Mouse (Mus musculus): Measurements from ENCODE around the gene Ncaph. TPM values are rescaled to one million over a fixed set of nuclear protein-coding genes. Genes with fewer than 3 reads are reported as not detected.
"Not testable (repeated sequence)": the region's sequence is repeated elsewhere in the genome, so short reads cannot be mapped to it uniquely, and the experiment has no call there.

Ncaph gene
- 58.5 and 59.6 TPM in 2 replicates for polyA plus RNA-seq (2016; fragmentation: Nextera tagmentation; extraction: Ambion mirVana)

DNA sequence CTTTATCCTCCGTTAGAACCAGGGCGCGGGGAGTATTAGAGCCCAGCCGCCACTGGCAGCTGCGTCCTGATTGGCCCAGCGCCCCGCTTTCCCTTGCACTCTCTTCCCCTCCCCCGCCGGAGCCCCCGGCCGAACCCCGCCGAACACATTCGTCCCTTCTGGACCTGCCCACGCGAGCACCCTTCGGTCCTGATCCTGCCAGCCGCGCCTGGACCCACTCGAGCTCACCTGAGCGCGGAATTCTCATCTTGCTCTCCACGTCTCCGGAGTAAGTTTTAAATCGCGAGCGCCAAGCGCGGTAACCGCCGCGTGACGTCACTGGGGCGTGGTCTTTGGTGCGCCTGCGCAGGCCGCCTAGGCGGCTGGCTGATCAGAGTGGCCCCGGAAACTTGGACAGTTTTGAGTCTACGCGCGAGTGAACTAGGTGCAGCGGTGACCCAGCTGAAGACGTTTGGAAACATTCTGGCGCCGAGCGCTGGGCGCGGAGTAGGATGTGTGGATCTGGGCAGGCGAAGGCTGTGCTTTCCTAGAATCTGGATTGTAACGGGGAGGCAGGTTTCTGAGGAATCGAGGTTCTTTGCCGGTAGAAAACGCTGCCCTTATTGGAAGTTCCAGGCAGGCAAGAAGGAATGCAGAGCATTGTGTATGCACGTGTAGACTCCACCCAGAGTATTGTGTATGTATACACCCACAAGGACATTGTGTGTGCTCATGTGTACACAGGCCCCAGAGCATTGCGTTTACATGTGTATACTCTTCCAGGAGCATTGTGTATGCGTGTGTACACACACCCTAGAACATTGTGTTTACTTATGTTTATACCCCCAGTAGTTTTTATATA, at the start of gene Ncaph:
Ncaph (minus strand) TSS at position 334 of the 841 bp plus-strand sequence.
- Histone ChIP-seq H3K36me3 (no peaks in the 10 kb centered on the region), H3K27ac (peak within 1 kb of the TSS; percentile 57; the same call in 1 of the 2 replicates), H3K9me3 (no peaks in the 10 kb centered on the region), H3K27me3 (replicated peaks) (no peaks in the 10 kb centered on the region), H3K4me3 (peak within 1 kb of the TSS; percentile 66), H3K4me1 (peaks cover 45% of the 10 kb centered on the region), H3K4me2 (replicated peaks) (peak within 1 kb of the TSS; percentile 76), H3K9ac (peak within 1 kb of the TSS; percentile 70)
- peak; percentile 90 for ATAC-seq (ENCODE audit: low FRiP score, low read depth)
- 1% methylated on average over 57 of the region's 57 CpGs for WGBS

DNA sequence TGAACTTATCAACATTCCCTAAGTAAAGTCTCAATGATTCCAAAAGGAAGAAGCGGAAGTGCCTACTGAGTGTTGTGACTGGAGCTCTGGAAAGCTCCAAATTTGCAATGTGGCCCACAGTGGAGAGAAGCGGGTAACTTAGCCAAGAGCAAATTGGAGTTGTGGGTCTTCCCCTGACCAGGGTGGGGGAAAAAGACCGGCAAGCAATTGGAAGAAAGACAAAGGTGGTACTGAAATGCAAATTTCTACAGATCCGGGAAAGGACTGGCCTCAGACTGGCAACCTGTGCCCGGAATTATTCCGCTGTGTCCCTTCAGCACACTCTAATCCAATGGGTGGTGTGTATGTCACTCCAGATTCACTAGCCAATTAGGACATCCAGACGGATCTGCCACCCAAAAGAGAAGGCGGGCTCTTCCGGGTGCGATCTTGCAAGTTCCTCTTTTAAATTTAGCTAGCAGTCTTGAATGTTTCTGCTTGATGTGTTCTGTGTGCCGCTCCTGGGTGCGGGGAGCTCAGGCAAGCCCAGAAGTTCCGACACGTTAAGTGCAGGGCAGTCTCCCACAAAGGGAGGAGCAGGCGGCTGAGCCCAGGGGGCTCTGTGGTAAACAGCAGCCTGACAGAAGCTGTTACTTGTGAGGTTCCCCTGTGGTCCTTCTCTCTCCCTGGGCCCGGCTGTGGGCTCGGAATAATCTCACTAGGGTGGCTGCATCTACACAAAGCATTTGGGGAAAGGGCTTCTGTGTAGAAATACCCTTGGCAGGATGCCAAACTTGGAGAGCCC, 49.0 kb upstream of the Ncaph start:
- no peaks in the 10 kb centered on the region for H3K4me1 ChIP-seq
- no peaks in the 10 kb centered on the region for H3K27me3 ChIP-seq (replicated peaks)
- peak; percentile 100 for ATAC-seq (ENCODE audit: low FRiP score, low read depth)
- H3K27ac ChIP-seq: peak overlapping the region; percentile 79; the same call in 1 of the 2 replicates
- H3K4me2 ChIP-seq (replicated peaks): peak overlapping the region; percentile 76
- H3K9me3 ChIP-seq: no peaks in the 10 kb centered on the region
- 4% methylated on average over 17 of the region's 17 CpGs for WGBS
- H3K4me3 ChIP-seq: peak overlapping the region; percentile 56
- peak overlapping the region; percentile 68 for H3K9ac ChIP-seq
- no peaks in the 10 kb centered on the region for H3K36me3 ChIP-seq

DNA sequence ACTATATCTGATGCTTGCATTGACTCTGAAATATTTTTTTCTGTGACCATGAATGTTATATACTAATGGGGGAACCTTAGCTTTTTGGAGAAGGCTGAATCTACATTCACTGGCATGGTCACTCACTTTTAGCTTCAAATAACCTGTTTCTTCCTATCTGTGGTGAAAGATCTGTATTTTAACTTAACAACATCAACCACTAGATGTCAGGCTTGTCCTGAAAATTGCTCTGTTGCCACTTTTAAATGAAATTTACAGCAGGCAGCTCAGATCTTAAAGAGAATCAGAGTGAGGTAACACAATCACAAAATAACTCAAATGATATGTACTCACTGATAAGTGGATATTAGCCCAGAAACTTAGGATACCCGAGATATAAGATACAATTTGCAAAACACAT, 32.5 kb upstream of the Ncaph start:
- H3K4me2 ChIP-seq (replicated peaks); H3K27me3 ChIP-seq (replicated peaks); H3K9ac ChIP-seq; H3K4me3 ChIP-seq; H3K9me3 ChIP-seq; H3K36me3 ChIP-seq; H3K27ac ChIP-seq; H3K4me1 ChIP-seq; ATAC-seq (ENCODE audit: low FRiP score, low read depth): not testable (repeated sequence)
- 9% methylated on average over 1 of the region's 1 CpGs for WGBS

DNA sequence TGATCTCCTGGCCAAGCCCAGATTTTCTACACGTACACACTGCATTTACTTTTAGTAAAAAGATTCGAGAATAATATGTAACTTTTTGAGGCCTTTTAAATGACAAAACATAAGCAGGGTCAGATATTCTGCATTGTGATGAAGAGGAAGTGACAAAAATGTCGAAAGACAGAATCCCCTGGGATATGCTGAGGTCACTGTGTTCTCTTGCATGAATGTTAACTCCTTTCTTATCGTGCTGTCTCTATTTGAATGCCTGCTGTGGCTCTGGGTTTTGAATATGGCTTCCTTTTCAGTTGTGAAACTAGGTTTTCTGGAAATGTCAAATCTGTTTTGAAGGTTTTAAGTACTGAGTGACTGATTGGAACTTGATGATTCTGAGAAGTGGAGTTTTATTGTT, 31.9 kb upstream of the Ncaph start:
- Histone ChIP-seq H3K4me3 (no peak overlapping the region), H3K27ac (no peak overlapping the region), H3K4me1 (no peaks in the 10 kb centered on the region), H3K36me3 (no peaks in the 10 kb centered on the region), H3K9me3 (no peaks in the 10 kb centered on the region), H3K9ac (no peak overlapping the region), H3K4me2 (replicated peaks) (no peak overlapping the region), H3K27me3 (replicated peaks) (no peaks in the 10 kb centered on the region)
- 66% methylated on average over 4 of the region's 4 CpGs for WGBS
- no peak for ATAC-seq (ENCODE audit: low FRiP score, low read depth)

DNA sequence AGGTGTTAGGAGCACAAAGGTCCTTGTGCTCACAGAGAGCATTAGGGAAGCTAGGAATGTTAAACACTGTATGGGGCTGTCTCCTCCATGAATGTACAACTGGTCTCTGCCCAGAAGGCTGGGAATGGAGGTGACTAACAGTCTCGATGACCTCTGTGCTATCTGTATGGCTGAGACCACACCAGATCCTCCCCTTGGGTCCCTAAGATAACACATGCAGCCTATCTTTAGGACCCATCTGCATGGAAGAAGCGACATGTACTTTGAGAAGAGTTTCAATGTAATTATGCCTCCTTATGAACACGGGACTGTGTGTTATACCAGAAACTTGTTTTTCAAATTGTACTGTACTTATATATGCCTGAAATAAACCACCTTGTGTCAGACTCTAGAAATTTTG, 11.9 kb upstream of the Ncaph start:
- no peaks in the 10 kb centered on the region for H3K27me3 ChIP-seq (replicated peaks)
- peaks cover 10% of the 10 kb centered on the region for H3K4me1 ChIP-seq
- 91% methylated on average over 3 of the region's 3 CpGs for WGBS
- H3K27ac ChIP-seq: no peak overlapping the region
- H3K9me3 ChIP-seq: no peaks in the 10 kb centered on the region
- no peak overlapping the region for H3K9ac ChIP-seq
- no peak overlapping the region for H3K4me2 ChIP-seq (replicated peaks)
- ATAC-seq (ENCODE audit: low FRiP score, low read depth): no peak
- peaks cover 6% of the 10 kb centered on the region; the same call in 1 of the 2 replicates for H3K36me3 ChIP-seq
- no peak overlapping the region for H3K4me3 ChIP-seq

DNA sequence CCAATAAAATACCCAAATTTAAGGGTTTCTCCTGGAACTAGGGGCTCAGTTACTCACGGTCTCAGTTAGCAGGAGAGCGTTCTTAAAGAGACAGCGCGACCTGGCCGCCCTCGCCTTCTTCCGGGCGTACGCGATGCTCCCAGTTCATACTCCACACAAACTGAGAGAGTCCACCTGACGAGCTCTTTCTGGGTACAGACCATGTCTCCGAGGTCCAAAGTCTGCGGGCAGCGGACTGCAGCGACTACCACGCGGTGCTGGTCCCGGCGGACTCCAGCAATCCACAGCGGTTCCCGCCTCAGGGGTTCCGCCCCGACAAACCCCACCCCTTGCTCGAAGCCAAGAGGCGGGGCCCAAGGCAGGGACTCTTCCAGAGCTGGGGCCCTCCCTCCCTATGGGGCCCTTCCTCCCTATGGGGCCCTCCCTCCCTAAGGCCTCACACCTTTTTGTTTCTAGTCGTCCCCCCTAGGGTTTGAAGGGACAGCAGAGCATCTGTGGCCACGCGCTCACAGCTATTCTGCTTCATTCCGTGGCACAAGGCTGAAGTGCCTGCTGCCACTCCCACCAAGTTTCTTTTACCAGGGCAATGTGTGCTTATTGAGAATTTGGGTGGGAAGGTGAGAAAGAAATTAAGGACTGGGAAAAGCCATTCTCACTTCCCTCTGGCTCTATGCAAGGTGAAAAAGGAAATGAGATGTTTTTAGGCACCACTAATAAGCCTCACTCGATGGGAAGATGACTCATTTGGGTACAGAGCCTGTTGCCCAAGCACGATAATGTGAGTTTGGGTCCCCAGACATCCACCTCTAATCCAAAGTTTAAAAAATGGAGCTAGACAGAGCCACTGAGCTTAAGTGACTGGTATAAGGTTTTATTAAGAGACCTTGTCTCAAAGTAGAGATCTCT, 9.7 kb upstream of the Ncaph start, which contains the start of gene Itpripl1:
Itpripl1 (minus strand) TSS at position 285 of the 906 bp plus-strand sequence.
- peaks cover 10% of the 10 kb centered on the region for H3K4me1 ChIP-seq
- peak; percentile 80 for ATAC-seq (ENCODE audit: low FRiP score, low read depth)
- H3K4me3 ChIP-seq: peak within 1 kb of the TSS; percentile 50
- no peak within 1 kb of the TSS for H3K27ac ChIP-seq
- peaks cover 11% of the 10 kb centered on the region; the same call in 1 of the 2 replicates for H3K36me3 ChIP-seq
- no peaks in the 10 kb centered on the region for H3K27me3 ChIP-seq (replicated peaks)
- H3K9me3 ChIP-seq: no peaks in the 10 kb centered on the region
- peak within 1 kb of the TSS; percentile 48 for H3K9ac ChIP-seq
- H3K4me2 ChIP-seq (replicated peaks): peak within 1 kb of the TSS; percentile 69
- 4% methylated on average over 31 of the region's 31 CpGs for WGBS

DNA sequence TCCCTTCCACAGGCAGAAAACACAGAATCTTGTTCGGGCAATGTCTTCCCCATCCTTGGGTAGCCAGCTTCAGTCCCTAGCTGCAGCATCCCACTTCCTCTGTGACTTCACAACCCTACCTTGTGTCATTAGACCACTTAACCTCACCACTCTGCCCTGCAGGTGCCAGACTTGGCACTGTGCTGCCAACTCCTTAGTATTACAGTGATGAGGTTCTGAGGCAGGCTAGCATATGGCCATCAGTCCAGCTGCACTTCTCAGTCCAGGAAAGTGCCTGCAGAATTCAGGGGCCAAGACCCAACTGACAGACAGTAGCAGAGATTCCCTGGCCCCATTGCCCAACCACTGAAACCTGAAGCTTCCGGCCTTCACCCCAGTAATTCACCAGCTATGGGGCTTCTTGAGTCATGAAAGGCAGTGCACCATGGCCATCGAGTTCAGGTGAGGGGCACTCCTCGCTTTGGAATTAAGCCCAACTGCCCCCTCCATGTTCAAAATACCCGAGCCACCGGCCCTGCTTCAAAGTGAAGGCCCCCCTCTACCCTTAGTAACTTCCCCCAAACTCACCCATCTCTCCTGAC, 8.9 kb upstream of the Ncaph start:
- H3K36me3 ChIP-seq: peaks cover 11% of the 10 kb centered on the region; the same call in 1 of the 2 replicates
- H3K4me3 ChIP-seq: peak overlapping the region; percentile 50
- 16% methylated on average over 6 of the region's 6 CpGs for WGBS
- ATAC-seq (ENCODE audit: low FRiP score, low read depth): peak; percentile 29; the same call in 1 of the 2 replicates
- H3K9me3 ChIP-seq: no peaks in the 10 kb centered on the region
- H3K27ac ChIP-seq: no peak overlapping the region
- peak overlapping the region; percentile 48 for H3K9ac ChIP-seq
- H3K4me2 ChIP-seq (replicated peaks): peak overlapping the region; percentile 69
- H3K27me3 ChIP-seq (replicated peaks): no peaks in the 10 kb centered on the region
- peaks cover 14% of the 10 kb centered on the region for H3K4me1 ChIP-seq

DNA sequence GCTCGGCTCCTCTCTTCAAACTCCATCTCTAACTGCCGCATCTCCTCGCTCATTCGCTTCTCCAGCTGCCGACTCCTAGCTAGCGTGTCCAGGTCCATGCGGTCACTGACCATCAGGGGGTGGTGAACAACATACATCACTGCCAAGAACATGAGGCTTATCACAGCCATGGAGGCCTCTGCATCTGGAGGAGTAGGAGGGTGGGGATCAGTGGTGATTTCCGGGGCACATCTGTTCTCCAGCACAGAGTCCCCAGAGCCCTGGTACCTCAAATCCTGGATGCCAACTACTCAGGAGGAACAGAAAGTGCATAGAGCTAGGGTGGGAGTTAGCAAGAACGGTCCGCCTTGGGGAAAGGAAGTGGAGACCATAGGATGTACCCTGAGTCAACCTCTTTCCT, 8.3 kb upstream of the Ncaph start:
- no peaks in the 10 kb centered on the region for H3K27me3 ChIP-seq (replicated peaks)
- peaks cover 14% of the 10 kb centered on the region for H3K4me1 ChIP-seq
- no peaks in the 10 kb centered on the region for H3K9me3 ChIP-seq
- H3K36me3 ChIP-seq: peaks cover 11% of the 10 kb centered on the region; the same call in 1 of the 2 replicates
- ATAC-seq (ENCODE audit: low FRiP score, low read depth): no peak
- H3K4me3 ChIP-seq: no peak overlapping the region
- H3K27ac ChIP-seq: no peak overlapping the region
- peak overlapping the region; percentile 69 for H3K4me2 ChIP-seq (replicated peaks)
- 79% methylated on average over 10 of the region's 10 CpGs for WGBS
- H3K9ac ChIP-seq: no peak overlapping the region

DNA sequence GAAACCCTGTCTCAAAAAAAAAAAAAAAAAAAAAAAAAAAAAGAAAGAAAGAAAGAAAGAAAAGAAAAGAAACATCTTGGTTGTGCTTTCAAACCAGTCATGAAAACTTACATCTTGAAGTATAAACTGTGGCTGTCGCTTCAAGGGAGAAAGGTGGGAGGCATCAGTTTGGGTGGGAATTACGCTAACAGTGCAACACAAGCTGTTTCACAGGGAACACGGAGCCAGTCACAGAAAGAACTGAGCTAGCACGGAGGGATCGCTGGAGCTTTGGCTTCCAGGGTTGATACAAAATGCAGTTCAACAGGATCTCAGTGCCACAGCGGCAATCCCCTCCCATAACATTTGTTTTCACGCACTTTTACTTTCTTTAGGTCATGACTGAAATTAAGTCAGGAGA, 6.3 kb upstream of the Ncaph start:
- Histone ChIP-seq H3K36me3 (peaks cover 11% of the 10 kb centered on the region; the same call in 1 of the 2 replicates), H3K27me3 (replicated peaks) (no peaks in the 10 kb centered on the region), H3K4me1 (peaks cover 23% of the 10 kb centered on the region), H3K27ac (no peak overlapping the region), H3K9me3 (no peaks in the 10 kb centered on the region), H3K4me2 (replicated peaks) (no peak overlapping the region), H3K9ac (no peak overlapping the region), H3K4me3 (no peak overlapping the region)
- ATAC-seq (ENCODE audit: low FRiP score, low read depth): no peak
- WGBS: 96% methylated on average over 7 of the region's 7 CpGs

DNA sequence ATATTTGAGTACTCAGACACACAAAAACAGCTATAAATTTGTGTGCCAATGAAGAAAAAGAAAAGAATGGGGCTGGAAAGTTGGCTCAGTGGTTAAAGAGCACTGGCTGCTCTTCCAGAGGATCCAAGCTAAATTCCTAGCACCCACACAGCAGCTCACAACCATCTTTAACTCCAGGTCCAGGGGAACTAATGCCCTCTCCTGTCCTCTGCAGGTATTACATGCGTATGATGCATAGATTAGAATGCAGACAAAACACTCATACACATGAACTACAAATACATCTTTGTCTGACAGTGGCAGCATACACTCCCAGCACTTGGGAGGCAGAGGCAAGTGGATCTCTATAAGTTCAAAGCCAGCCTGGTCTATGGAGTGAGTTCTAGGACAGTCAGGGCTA, 5.9 kb upstream of the Ncaph start:
- WGBS: 97% methylated on average over 1 of the region's 1 CpGs
- Histone ChIP-seq H3K4me1 (peaks cover 25% of the 10 kb centered on the region), H3K27me3 (replicated peaks) (no peaks in the 10 kb centered on the region), H3K4me3 (no peak overlapping the region), H3K9ac (no peak overlapping the region), H3K27ac (no peak overlapping the region), H3K36me3 (peaks cover 11% of the 10 kb centered on the region; the same call in 1 of the 2 replicates), H3K4me2 (replicated peaks) (no peak overlapping the region), H3K9me3 (no peaks in the 10 kb centered on the region)
- no peak for ATAC-seq (ENCODE audit: low FRiP score, low read depth)

DNA sequence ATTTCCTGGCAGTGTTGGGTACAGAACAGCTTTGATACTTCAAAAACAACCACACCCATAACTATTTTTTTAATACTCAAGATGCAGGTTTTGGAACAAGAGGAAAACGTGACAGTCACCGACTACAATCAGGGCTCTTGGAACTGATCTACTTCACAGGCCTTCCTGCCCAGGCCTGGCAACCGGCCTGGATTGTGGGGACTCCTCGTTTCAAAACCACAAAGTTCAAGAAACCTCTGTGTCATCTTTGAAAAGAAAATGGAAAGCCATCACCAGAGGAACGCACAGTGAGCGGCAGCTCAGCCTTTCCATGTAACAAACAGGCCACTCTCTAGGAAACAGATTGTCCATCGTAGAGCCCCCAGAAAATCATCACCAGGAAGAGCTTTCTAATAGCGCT, 5.3 kb upstream of the Ncaph start:
- 94% methylated on average over 8 of the region's 8 CpGs for WGBS
- ATAC-seq (ENCODE audit: low FRiP score, low read depth): no peak
- Histone ChIP-seq H3K9ac (no peak overlapping the region), H3K27ac (no peak overlapping the region), H3K4me3 (no peak overlapping the region), H3K4me1 (peaks cover 31% of the 10 kb centered on the region), H3K36me3 (peaks cover 11% of the 10 kb centered on the region; the same call in 1 of the 2 replicates), H3K9me3 (no peaks in the 10 kb centered on the region), H3K4me2 (replicated peaks) (no peak overlapping the region), H3K27me3 (replicated peaks) (no peaks in the 10 kb centered on the region)

Data from neural tube, embryonic 12.5 days (tissue).